Mouse (Mus musculus): ENCODE results near the gene Dpp8. TPM values are rescaled to one million over a fixed set of nuclear protein-coding genes. Genes with fewer than 3 reads are reported as not detected.

The Dpp8 gene
- total RNA-seq, 1 experiment from 2014 or later = 86.9 TPM

DNA sequence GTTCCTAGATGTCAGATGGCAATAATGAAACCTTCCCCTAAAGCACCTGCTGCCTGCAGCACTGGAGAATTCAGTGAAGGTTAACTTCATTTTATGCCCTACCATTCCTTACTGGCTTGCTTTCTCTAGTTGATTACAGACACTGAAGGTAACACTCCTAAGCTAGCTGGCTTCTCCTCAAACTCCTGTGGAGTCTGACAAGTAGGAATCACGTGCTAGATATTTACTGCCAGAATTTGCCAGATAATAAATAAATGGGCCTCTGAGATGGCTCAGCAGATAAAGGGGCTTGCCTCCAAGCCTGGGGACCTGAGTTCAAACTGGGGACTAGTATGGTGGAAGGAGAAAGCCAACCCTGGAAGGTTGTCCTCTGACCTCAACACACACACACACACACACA lies 54.6 kb downstream of the Dpp8 start:
- no peak for DNase-seq

GRCm38 (mm10) chr9:65087490-65087889 lies 55.3 kb downstream of the Dpp8 start:
- no peak for DNase-seq

DNA sequence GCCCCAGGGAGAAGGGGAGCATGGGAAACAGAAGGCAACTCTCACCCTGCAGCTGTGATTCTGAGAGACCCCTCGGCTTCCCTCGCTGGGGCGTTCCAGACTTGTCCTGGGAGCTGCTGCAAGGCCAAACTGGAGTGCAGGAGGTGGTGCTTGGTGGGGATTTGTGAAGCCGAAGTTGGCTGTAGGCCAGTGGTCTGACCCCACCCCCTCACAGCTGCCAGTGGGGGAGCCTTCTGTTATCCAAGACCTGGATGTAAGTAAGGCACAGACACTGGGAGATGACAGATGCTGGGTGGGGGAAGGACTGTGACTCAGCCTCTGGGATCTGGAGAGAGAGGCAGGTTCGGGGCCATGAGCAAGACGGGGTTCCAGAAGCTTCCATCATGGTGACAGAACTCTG lies 62.0 kb downstream of the Dpp8 start:
- peak; percentile 84 for DNase-seq

DNA sequence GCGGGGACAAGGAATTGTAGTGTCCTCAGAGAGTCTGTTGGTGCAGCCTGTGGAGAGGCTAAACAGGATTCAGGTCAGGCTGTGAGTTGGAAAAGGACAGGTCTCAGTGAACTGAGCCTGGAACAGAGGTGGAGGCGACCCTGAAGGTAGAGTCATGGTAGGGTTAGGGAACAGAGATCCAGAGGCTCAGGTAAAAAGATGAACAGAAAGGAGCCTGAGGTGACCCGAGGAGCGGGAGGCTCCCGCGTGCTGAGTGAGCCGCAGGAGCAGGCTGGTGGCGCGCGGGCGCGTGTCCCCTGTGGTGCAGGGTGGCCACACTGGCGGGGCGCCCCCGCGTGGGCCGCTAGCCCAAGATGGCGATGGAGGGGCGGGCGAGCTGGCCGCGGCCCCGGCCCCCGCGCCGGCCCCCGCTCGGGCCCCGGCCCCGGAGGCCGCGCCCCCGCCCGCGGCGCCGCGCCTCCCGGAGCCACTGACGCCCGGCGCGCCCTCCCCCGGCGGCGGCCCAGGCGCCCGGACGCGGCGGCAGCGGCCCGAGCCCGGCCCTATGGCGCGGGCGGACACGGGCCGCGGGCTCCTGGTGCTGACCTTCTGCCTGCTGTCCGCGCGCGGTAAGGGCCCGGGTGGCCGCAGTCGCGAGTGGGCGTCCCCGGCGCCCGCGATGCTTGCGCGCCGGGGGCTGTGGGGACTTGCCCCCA lies 68.9 kb downstream of the Dpp8 start, which contains the start of gene Igdcc4:
Igdcc4 (plus strand) TSS at position 496 of the 695 bp plus-strand sequence.
- peak; percentile 62 for DNase-seq

DNA sequence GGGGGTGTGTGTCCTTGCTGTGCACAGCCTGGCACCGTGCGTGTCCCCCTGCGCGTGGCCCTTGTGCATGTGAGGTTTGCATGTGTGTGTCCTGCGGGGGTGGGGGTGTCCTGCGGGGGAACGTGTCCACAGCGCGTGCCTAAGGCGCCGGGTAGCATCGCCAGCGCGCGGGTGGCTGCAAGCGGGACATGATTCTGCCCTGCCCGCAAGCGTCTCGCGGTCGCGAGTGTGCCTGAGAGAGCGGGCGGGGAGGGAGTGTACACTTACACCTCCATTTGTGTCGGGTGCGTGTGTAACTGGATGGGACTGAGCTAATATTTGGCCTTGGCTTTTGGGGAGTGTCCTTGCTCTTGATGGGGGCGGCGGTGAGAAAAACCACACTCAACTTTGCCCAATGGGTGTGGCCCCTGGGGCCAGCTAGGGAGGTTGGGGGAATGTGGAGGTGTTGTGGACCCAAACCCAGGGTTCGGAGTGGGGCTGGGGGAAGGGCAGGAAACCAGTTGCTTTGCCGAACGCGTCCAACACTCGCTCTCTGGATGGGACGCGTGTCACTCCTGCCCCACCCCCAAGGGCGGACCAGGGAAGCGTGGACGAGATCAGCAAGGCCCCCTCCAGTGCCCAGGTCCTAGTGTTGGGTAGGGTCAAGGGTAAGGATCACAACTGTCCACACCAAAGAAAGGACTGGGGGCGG lies 69.6 kb downstream of the Dpp8 start:
- DNase-seq = peak; percentile 78

DNA sequence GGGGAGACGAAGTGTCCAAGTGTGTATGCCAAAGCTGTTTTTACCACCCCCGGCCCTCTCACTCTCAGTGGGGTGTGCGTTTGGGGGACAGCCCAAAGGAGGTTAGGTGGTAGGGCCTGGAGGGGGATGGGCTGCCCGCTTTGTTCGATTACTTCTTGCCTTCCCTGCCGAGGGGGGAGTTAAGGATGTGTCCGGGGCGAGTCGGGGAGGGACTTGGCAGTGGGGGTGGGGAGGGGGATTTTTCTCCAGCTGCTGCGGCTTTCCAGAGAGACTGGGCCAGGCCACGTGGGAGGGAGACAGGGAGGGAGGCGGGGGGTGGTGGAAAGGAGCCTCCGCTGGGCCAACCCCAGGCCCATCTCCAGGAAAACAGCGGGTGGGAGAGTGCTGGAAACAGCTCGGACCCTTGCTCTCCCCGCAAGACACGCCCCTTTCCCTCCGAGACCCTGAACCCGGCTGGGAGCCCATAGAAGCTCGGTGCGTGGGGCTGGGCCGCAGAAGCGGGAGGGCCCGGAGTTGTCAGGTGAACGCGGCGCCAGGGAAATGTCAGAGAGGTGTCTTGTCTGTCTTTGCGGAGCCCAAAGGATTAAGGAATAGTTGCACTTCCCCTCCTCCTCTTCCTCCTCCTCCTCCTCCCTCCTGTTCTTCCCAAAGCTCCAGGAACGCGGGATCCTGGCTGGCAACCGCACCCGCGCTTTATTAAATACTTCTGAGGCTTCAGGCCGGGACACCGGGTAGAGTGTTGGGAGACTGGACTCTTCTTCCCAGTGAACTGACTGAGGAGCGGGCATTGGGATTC lies 70.4 kb downstream of the Dpp8 start:
- peak; percentile 64 for DNase-seq

DNA sequence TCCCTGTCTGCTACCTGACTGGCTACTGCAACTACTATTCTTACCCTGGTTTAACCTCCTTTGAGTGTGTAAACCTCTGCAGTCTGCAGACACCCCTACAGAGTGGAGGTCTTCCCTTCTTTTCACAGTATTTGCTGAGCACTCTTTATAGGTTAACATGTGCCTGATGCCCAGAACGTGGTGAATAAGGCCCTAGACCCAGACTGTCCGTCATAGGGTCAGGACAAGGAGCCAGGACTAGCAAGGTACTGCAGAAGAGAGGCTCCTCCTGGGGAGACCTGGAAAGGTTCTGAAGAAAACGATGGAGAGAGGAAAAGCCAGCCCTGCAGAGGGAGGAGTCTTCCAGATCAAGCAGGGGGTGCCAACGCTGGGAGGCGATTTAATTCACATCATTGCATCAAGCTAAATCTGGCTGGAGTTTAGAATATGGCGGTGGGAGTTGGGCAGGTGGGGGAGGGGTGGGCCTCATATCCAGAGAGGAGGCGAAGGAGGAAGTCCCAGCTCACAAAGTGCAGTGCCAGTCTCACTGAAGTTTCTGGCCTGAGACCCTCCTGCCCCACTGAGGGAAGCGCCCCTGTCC lies 71.0 kb downstream of the Dpp8 start:
- DNase-seq = no peak

- no peak for DNase-seq
Measured at GRCm38 (mm10) chr9:65106821-65107220, 74.6 kb downstream of the Dpp8 start.

DNA sequence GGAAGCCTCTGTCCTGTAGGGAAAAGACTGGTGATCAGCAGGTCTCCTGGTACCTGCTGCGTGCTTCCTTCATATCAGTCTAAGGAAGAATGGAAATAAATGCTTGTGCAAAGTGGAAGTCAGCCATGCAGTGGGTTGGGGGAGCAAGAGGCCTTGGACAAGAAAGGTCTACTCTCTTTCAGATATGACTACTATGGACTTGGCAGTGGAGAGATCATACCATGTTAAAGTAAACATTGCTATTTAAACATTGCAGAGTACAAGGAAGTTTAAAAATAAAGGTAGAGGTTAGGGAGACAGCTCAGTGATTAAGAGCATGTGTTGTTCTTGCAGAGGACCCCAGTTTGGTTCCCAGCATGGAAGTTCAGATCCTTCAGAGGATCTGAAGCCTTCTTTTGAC lies 75.7 kb downstream of the Dpp8 start:
- DNase-seq = no peak

GRCm38 (mm10) chr9:65109132-65110072 lies 77.2 kb downstream of the Dpp8 start:
- peak; percentile 32 for DNase-seq

- peak; percentile 62 for DNase-seq
Measured at GRCm38 (mm10) chr9:65111698-65112097, 79.5 kb downstream of the Dpp8 start.

GRCm38 (mm10) chr9:65113694-65114093 lies 81.5 kb downstream of the Dpp8 start:
- DNase-seq = no peak

DNA sequence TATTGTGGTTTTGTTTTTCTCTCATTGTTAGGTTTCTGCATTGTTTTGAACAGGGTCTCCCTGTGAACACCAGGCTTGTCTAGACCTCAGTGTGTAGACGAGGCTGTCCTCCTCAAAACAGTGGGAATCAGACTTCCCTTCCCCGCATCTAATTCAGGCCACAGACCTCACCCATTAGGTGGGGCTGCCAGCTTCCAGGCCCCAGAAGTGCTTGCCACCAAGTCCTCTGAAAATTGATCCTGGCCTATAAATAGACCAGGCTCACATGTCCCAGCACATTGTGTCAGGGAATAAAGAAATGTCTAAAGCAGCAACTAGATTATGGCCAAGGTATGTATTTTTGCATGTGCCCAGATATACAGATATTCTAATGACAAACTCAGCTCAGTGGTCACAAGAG lies 83.7 kb downstream of the Dpp8 start:
- no peak for DNase-seq

GRCm38 (mm10) chr9:65117516-65117915 lies 85.3 kb downstream of the Dpp8 start:
- DNase-seq = no peak

- peak; percentile 89 for DNase-seq
Measured at GRCm38 (mm10) chr9:65120935-65121334, 88.7 kb downstream of the Dpp8 start.

GRCm38 (mm10) chr9:65122545-65122944 lies 90.3 kb downstream of the Dpp8 start:
- DNase-seq = no peak

DNA sequence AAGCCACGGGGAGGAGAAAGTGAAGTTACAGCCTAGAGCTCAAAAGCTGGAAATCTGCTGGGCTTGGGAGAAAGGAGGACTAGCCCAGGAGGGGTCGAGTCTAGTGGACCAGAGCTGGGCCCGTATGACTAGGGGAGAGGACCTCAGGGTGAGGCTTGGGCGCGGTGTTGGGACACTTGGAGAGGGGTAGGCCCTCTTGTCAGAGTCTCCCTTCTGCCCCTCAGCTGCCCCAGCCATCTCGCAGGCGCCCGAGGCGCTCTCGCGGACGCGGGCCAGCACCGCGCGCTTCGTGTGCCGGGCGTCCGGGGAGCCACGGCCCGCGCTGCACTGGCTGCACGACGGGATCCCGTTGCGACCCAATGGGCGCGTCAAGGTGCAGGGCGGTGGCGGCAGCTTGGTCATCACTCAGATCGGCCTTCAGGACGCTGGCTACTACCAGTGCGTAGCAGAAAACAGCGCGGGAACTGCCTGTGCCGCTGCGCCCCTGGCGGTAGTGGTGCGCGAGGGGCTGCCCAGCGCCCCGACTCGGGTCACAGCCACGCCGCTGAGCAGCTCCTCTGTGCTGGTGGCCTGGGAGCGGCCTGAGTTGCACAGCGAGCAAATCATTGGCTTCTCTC lies 91.4 kb downstream of the Dpp8 start:
- DNase-seq = peak; percentile 84

DNA sequence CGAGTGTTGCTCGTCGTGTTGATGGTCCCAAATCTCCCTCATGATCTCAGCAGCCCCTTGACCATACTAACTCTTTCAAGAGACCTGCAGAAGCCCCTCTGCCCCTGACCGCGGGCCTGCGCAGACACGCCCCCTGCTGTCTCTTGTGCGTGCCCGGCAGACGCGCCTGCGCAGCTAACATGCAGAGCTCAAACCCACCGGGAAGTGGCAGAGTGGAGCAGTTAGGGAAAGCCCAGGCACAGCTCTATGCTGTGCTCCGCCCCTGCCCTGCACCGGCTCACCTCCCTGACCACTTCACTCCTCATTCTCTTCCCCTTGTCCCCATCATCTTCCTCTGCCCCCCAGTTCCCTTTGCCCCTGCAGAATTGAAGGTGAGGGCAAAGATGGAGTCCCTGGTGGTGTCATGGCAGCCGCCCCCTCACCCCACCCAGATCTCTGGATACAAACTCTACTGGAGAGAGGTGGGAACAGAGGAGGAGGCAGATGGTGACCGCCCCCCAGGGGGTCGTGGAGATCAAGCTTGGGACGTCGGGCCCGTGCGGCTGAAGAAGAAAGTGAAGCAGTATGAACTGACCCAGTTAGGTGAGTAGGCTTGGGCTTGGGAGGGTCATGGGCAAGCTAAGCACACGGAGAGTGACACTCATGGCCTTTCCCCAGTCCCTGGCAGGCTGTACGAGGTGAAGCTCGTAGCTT lies 96.1 kb downstream of the Dpp8 start:
- peak; percentile 84 for DNase-seq

DNA sequence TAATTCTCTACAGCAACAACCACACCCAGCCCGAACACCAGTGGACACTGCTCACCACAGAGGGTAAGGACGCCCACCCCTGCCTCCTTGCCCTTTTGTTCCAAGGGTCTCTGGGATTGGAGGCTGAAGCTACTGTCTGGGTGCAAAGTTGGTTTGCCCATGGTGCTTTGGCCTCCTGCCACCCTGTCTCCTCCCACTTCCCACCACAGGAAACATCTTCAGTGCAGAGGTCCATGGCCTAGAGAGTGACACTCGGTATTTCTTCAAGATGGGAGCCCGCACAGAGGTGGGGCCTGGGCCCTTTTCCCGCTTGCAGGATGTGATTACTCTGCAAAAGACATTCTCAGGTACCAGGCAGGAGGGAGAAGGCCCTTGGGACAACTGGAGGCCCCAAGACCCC lies 99.5 kb downstream of the Dpp8 start:
- DNase-seq = no peak
